Mouse (Mus musculus): ENCODE measurements at regions not wholly inside any gene's neighbourhood (a gene's known extent, or its start where the extent isn't known, plus 50 kb on each side); places are given as distances from the start of the nearest gene placed in this dataset.

DNA sequence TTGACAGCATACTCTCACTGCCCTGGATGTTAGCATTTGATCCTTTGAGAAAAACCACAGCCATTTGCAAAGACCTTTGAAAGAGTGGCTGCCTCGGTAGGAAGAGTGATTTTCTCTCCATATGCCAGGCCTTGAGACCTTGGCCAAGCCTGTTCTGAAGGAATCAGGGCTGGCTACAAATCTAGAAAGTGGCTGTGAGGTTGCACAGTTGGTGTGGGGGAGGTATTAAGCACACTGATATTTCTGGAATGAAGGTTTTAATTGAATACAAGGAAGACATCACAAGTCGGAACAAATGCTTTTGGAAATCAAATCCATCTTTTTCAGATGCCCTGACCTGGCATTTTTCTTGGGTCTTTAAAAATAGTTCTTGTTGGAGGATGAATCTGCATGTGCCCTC, 143.5 kb downstream of the Zfp706 start:
- TF ChIP-seq POLR2A (IDR thresholded peaks at IDR 0.05; ENCODE audit: low read depth, low read length) (no peak), CTCF (IDR thresholded peaks at IDR 0.05; ENCODE audit: extremely low read depth, insufficient read length, insufficient replicate concordance, low read depth, low read length) (no peak)
